Mouse (Mus musculus) CH12.LX (cell line): ENCODE data around the gene Timd4. TPM values are rescaled to one million over a fixed set of nuclear protein-coding genes. Genes with fewer than 3 reads are reported as not detected.
A peak's percentile ranks its signal among the peaks of the same experiment; 100 is the strongest.

Source experiments
- DNase-seq: peaks from one replicate; pipeline ENCODE4 v3.0.0-alpha.2; 2013; ENCODE audit errors: extremely low read depth
- H3K27ac ChIP-seq: 2 replicates; pipeline ENCODE4 v1.5.1; 2012; ENCODE audit warnings: low read depth, mild to moderate bottlenecking, control low read depth, moderate library complexity; ENCODE audit not compliant: insufficient read depth
- H3K27me3 ChIP-seq: replicated peaks from 2 replicates; pipeline ENCODE3; 2012; ENCODE audit warnings: inconsistent platforms
- H3K36me3 ChIP-seq, 2 experiments: replicated peaks in 1 of 2; 2 replicates each; pipeline versions ENCODE3 to v1.6.1; 2012; ENCODE audit warnings: inconsistent platforms in 1 of 2, low read length in 1 of 2, mild to moderate bottlenecking in 1 of 2, mixed read lengths in 1 of 2, moderate library complexity in 1 of 2; ENCODE audit not compliant: control insufficient read depth in 1 of 2, insufficient read depth in 1 of 2
- H3K4me1 ChIP-seq, 2 experiments: 2 replicates each; pipeline ENCODE4 v1.6.1; 2012; ENCODE audit warnings: inconsistent platforms in 1 of 2, moderate library complexity in 1 of 2; ENCODE audit not compliant: insufficient read depth in 2 of 2, control insufficient read depth in 1 of 2
- H3K4me2 ChIP-seq: 2 replicates; pipeline ENCODE4 v1.6.1; 2012; ENCODE audit warnings: low read depth, mild to moderate bottlenecking, control low read depth; ENCODE audit not compliant: poor library complexity, insufficient read depth, severe bottlenecking
- H3K4me3 ChIP-seq, 3 experiments: fragments of 150-350 bp in 1 of 3; sonication (generic) in 1 of 3; replicated peaks in 1 of 3; 2 replicates each; pipeline versions ENCODE3 to v1.5.1; 2011 to 2012; ENCODE audit warnings: low read depth in 2 of 3, low read length in 2 of 3, mild to moderate bottlenecking in 2 of 3, moderate library complexity in 2 of 3, control low read depth in 1 of 3, improper control_type of control experiment in 1 of 3, inconsistent platforms in 1 of 3, mixed read lengths in 1 of 3; ENCODE audit not compliant: poor library complexity in 1 of 3
- H3K79me2 ChIP-seq: replicated peaks from 2 replicates; pipeline ENCODE4 v1.6.1; 2012; ENCODE audit warnings: mild to moderate bottlenecking, moderate library complexity; ENCODE audit not compliant: control insufficient read depth, poor library complexity, insufficient read depth, severe bottlenecking; ENCODE audit errors: extremely low read depth
- H3K9ac ChIP-seq: 2 replicates; pipeline ENCODE4 v1.6.1; 2012; ENCODE audit warnings: low read depth, mild to moderate bottlenecking, control low read depth, moderate library complexity; ENCODE audit not compliant: insufficient read depth
- H3K9me3 ChIP-seq: replicated peaks from 2 replicates; pipeline ENCODE3; 2012; ENCODE audit warnings: low read length, inconsistent platforms, mixed read lengths
- BHLHE40 ChIP-seq: IDR thresholded peaks from 2 replicates; pipeline ENCODE4 v1.6.1; 2011; ENCODE audit warnings: mild to moderate bottlenecking, low read depth, low read length, improper control_type of control experiment
- CHD2 ChIP-seq: IDR thresholded peaks from 2 replicates; pipeline ENCODE4 v1.6.1; 2011; ENCODE audit warnings: low read length, improper control_type of control experiment
- CTCF ChIP-seq, 2 experiments: IDR thresholded peaks in 1 of 2; conservative IDR thresholded peaks in 1 of 2; 2 replicates each; pipeline ENCODE4 v1.5.1; 2011 to 2012; ENCODE audit warnings: low read depth in 2 of 2, low read length in 2 of 2, improper control_type of control experiment in 1 of 2, inconsistent platforms in 1 of 2, mild to moderate bottlenecking in 1 of 2, moderate library complexity in 1 of 2
- E2F4 ChIP-seq: IDR thresholded peaks from 2 replicates; pipeline ENCODE4 v1.6.1; 2011; ENCODE audit warnings: low read depth, low read length, improper control_type of control experiment; ENCODE audit not compliant: insufficient replicate concordance
- ELF1 ChIP-seq: IDR thresholded peaks from 2 replicates; pipeline ENCODE4 v1.6.1; 2014; ENCODE audit warnings: low read depth, mild to moderate bottlenecking, inconsistent platforms, low read length, improper control_type of control experiment
- GABPA ChIP-seq: IDR thresholded peaks from 2 replicates; pipeline ENCODE4 v1.6.1; 2012; ENCODE audit warnings: low read depth, low read length, improper control_type of control experiment, inconsistent platforms; ENCODE audit not compliant: insufficient replicate concordance
- IRF4 ChIP-seq: IDR thresholded peaks from 2 replicates; pipeline ENCODE4 v1.6.1; 2014; ENCODE audit warnings: low read depth, mild to moderate bottlenecking, inconsistent platforms, low read length, improper control_type of control experiment
- JUN ChIP-seq: IDR thresholded peaks from 2 replicates; pipeline ENCODE4 v1.6.1; 2011; ENCODE audit warnings: low read depth, mild to moderate bottlenecking, low read length, improper control_type of control experiment, moderate library complexity; ENCODE audit not compliant: insufficient read depth
- MAFK ChIP-seq: IDR thresholded peaks from 2 replicates; pipeline ENCODE4 v1.6.1; 2011; ENCODE audit warnings: low read length, improper control_type of control experiment; ENCODE audit not compliant: insufficient replicate concordance
- MAX ChIP-seq: IDR thresholded peaks from 2 replicates; pipeline ENCODE4 v1.6.1; 2011; ENCODE audit warnings: low read length, improper control_type of control experiment
- MAZ ChIP-seq: IDR thresholded peaks from 2 replicates; pipeline ENCODE4 v1.6.1; 2012; ENCODE audit warnings: low read depth, mild to moderate bottlenecking, inconsistent platforms, low read length, improper control_type of control experiment, moderate library complexity
- MXI1 ChIP-seq: IDR thresholded peaks from 2 replicates; pipeline ENCODE4 v1.6.1; 2011; ENCODE audit warnings: mild to moderate bottlenecking, low read depth, low read length, improper control_type of control experiment
- MYC ChIP-seq: IDR thresholded peaks from 2 replicates; pipeline ENCODE4 v1.6.1; 2011; ENCODE audit warnings: low read depth, mild to moderate bottlenecking, improper control_type of control experiment, low read length
- NELFE ChIP-seq: IDR thresholded peaks from 2 replicates; pipeline ENCODE4 v1.6.1; 2011; ENCODE audit warnings: low read depth, low read length, improper control_type of control experiment
- POLR2A ChIP-seq: IDR thresholded peaks from 2 replicates; pipeline ENCODE4 v1.6.1; 2011; ENCODE audit warnings: low read depth, mild to moderate bottlenecking, improper control_type of control experiment, low read length
- POLR2AphosphoS2 ChIP-seq: IDR thresholded peaks from 2 replicates; pipeline ENCODE4 v1.6.1; 2011; ENCODE audit warnings: low read depth, low read length, improper control_type of control experiment
- RAD21 ChIP-seq: IDR thresholded peaks from 2 replicates; pipeline ENCODE4 v1.6.1; 2011; ENCODE audit warnings: low read depth, mild to moderate bottlenecking, low read length, improper control_type of control experiment, moderate library complexity
- SIN3A ChIP-seq: IDR thresholded peaks from 2 replicates; pipeline ENCODE4 v1.6.1; 2012; ENCODE audit warnings: low read length, improper control_type of control experiment, inconsistent platforms
- SMC3 ChIP-seq: IDR thresholded peaks from 2 replicates; pipeline ENCODE4 v1.6.1; 2011; ENCODE audit warnings: low read depth, low read length, improper control_type of control experiment
- TBP ChIP-seq: conservative IDR thresholded peaks from 2 replicates; pipeline ENCODE4 v1.6.1; 2011; ENCODE audit warnings: low read depth, low read length, improper control_type of control experiment
- TCF12 ChIP-seq: IDR thresholded peaks from 2 replicates; pipeline ENCODE4 v1.6.1; 2014; ENCODE audit warnings: low read depth, mild to moderate bottlenecking, inconsistent platforms, low read length, improper control_type of control experiment
- USF1 ChIP-seq: IDR thresholded peaks from 2 replicates; pipeline ENCODE4 v1.6.1; 2014; ENCODE audit warnings: low read depth, mild to moderate bottlenecking, inconsistent platforms, low read length, improper control_type of control experiment
- USF2 ChIP-seq: conservative IDR thresholded peaks from 2 replicates; pipeline ENCODE4 v1.6.1; 2011; ENCODE audit warnings: low read depth, low read length, improper control_type of control experiment
- ZC3H11A ChIP-seq: IDR thresholded peaks from 2 replicates; pipeline ENCODE4 v1.6.1; 2012; ENCODE audit warnings: low read depth, mild to moderate bottlenecking, inconsistent platforms, low read length, improper control_type of control experiment
- ZKSCAN1 ChIP-seq: IDR thresholded peaks from 2 replicates; pipeline ENCODE4 v1.6.1; 2012; ENCODE audit warnings: low read depth, inconsistent platforms, low read length, improper control_type of control experiment, borderline replicate concordance
- ZMIZ1 ChIP-seq: IDR thresholded peaks from 2 replicates; pipeline ENCODE4 v1.6.1; 2012; ENCODE audit warnings: low read depth, mild to moderate bottlenecking, inconsistent platforms, low read length, improper control_type of control experiment
- dilution Hi-C: fragments of 300-500 bp; cut with MboI; formaldehyde crosslinking; loops from 2 replicates; pipeline ENCODE4 v1.14.3; 2020; ENCODE audit warnings: low sequenced_read_pairs; ENCODE audit not compliant: extremely low pct_unique_long_range_greater_than_20kb, extremely low pct_ligation_motif_present
- in situ Hi-C: fragments of 300-500 bp; cut with MboI; formaldehyde crosslinking; loops from 3 replicates; pipeline ENCODE4 v1.14.3; 2019; ENCODE audit warnings: low sequenced_read_pairs, low pct_ligation_motif_present, low pct_unique_long_range_greater_than_20kb, mixed read lengths
- polyA plus RNA-seq: library from polyadenylated mRNA; unstranded; fragments of >175 nt; gene quantifications from 2 replicates; pipeline ENCODE4 v1.2.1, GENCODE M21; 2012; ENCODE audit warnings: low read depth; ENCODE audit not compliant: insufficient read length
- total RNA-seq, 2 experiments: library from RNA; depleted of rRNA; stranded (reverse); fragments of 300-350 nt in 1 of 2; fragments of >200 nt in 1 of 2; gene quantifications; 2 replicates each; pipeline ENCODE4 v1.2.3; 2012 to 2014

The Timd4 gene
- total and polyA plus RNA-seq, 3 experiments = not detected

- no peaks in the 10 kb centered on the region for H3K36me3 ChIP-seq
- dilution Hi-C loops = no loop called here
- H3K9me3 ChIP-seq = no peaks in the 10 kb centered on the region
Measured at GRCm38 (mm10) chr11:46864809-46865208, 54.2 kb downstream of the Timd4 start.

GRCm38 (mm10) chr11:46868594-46868993 is 58.0 kb downstream of the Timd4 start:
- peaks cover 0 to 4% of the 10 kb centered on the region in 2 experiments; a peak in 1 of 4 replicates for H3K4me1 ChIP-seq
- dilution Hi-C loops (no loop called here), in situ Hi-C loops (no loop called here)
- H3K9ac ChIP-seq = no peak overlapping the region
- H3K27ac ChIP-seq = no peak overlapping the region
- H3K9me3 ChIP-seq = no peaks in the 10 kb centered on the region
- no peaks in the 10 kb centered on the region for H3K36me3 ChIP-seq
- H3K4me3 ChIP-seq = no peak overlapping the region
- DNase-seq = no peak
- H3K4me2 ChIP-seq = peak overlapping the region; percentile 3; the same call in 1 of the 2 replicates
- TF ChIP-seq MXI1 (no peak), TCF12 (no peak), MYC (no peak), USF1 (peak; percentile 73), BHLHE40 (peak; percentile 77), USF2 (peak; percentile 82)
- H3K27me3 ChIP-seq = no peaks in the 10 kb centered on the region
- no peaks in the 10 kb centered on the region for H3K79me2 ChIP-seq

More at GRCm38 (mm10) chr11:46864809-46865208, 54.2 kb downstream of the Timd4 start:
- in situ Hi-C loops = no loop called here
- peak; percentile 48 for DNase-seq
- no peaks in the 10 kb centered on the region for H3K27me3 ChIP-seq
- H3K79me2 ChIP-seq = no peaks in the 10 kb centered on the region
- H3K27ac ChIP-seq = no peak overlapping the region
- H3K4me3 ChIP-seq = no peak overlapping the region
- no peak overlapping the region for H3K9ac ChIP-seq
- TF ChIP-seq MYC (no peak), POLR2A (no peak), MAFK (no peak), ZC3H11A (peak; percentile 16; the same call in 1 of the 2 replicates), RAD21 (peak; percentile 86), ZKSCAN1 (no peak), TBP (no peak), NELFE (no peak), MAX (no peak), ZMIZ1 (no peak), SMC3 (peak; percentile 78), IRF4 (no peak), POLR2AphosphoS2 (no peak), CHD2 (no peak), CTCF (conservative IDR thresholded peaks at IDR 0.05 in 1 of 2, IDR thresholded peaks at IDR 0.05 in 1 of 2; ENCODE audit: low read depth in 2 of 2, low read length in 2 of 2) (peak; percentile 41 to 82; a peak in 3 of 4 replicates), GABPA (no peak), ELF1 (no peak), E2F4 (no peak), JUN (no peak), MXI1 (no peak), SIN3A (no peak), USF2 (no peak), MAZ (no peak)
- no peak overlapping the region for H3K4me2 ChIP-seq
- peaks cover 0 to 4% of the 10 kb centered on the region in 2 experiments; a peak in 1 of 4 replicates for H3K4me1 ChIP-seq
